Mouse (Mus musculus) adrenal gland, postnatal 4 days (tissue): ENCODE results near the gene Kmt5b. TPM values are rescaled to one million over a fixed set of nuclear protein-coding genes. Genes with fewer than 3 reads are reported as not detected.

Experiments used
- DNase-seq, 2 experiments: peaks; one replicate each; pipeline ENCODE4 v3.0.0; 2021 to 2022; ENCODE audit warnings: low spot score in 2 of 2, mixed read lengths in 2 of 2
- total RNA-seq, 2 experiments: library from RNA; stranded (reverse); gene quantifications; 2 replicates each; pipeline ENCODE4 v1.2.3; 2021

Kmt5b gene
- total RNA-seq, 2 experiments from 2014 or later, result 69.7 to 70.8 TPM

- peak; percentile 78 for DNase-seq
Measured at GRCm38 (mm10) chr19:3767781-3768696, 818 bp downstream of the Kmt5b start.

GRCm38 (mm10) chr19:3768697-3769383 lies 1.6 kb downstream of the Kmt5b start:
- peak; percentile 85 to 88 for DNase-seq

- DNase-seq, result no peak
Measured at GRCm38 (mm10) chr19:3769533-3769932, 2.3 kb downstream of the Kmt5b start.

DNA sequence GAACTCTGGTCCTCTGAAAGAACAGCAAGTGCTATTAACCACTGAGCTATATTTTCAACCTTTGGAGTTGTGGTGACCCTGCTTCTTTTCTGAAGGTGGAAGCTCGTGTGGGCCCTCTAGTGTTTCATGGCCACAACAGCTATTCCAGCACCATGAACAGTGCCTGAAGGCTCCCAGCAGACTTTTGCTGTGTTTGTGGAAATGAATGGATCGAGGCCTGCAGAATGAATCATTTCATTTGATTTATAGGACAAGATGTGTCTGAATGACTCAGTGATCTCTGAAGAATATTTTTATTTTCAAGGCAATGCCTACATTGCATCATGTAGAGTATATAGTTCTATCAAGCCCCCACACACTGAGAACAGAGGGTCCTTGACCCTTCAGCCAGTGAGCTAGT lies 6.9 kb downstream of the Kmt5b start:
- peak in 1 of 2 experiments; percentile 15 for DNase-seq

GRCm38 (mm10) chr19:3778713-3779112 lies 11.5 kb downstream of the Kmt5b start:
- DNase-seq, result no peak

- DNase-seq, result no peak
Measured at GRCm38 (mm10) chr19:3790077-3790476, 22.9 kb downstream of the Kmt5b start.

DNA sequence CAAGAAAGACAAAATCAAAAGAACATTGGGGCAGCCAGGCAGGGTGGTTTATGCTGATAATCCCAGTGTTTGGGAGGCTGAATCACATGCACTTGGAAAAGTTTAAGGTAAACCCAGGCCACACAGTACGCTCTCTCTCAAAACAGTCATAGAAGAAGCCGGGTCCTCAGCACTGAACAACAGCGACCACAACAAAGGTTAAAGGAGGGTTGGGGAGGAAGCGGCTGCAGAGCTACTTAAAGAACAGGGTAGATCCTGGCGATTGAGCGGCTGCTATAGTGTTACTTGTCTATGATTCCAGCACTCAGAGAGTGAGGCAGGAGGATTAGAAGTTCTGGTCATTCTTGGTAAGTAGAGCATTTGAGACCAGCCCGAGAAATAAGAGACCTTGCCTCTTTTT lies 38.3 kb downstream of the Kmt5b start:
- DNase-seq, result no peak

GRCm38 (mm10) chr19:3810536-3811233 lies 43.5 kb downstream of the Kmt5b start:
- DNase-seq, result no peak

DNA sequence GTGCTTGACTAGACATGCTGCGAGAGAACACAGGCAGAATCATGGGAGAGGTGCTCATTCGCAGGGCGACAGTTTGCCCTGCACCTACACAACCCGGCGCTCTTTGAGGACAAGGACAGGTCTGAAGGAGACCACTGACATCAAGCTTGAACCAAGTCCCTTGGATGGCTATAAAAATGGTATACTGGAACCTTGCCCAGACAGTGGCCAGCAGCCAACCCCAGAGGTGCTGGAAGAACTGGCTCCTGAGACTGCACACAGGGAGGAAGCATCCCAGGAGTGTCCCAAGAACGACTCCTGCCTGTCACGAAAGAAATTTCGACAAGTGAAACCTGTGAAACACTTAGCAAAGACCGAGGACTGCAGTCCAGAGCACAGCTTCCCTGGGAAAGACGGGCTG lies 47.2 kb downstream of the Kmt5b start:
- DNase-seq, result no peak

DNA sequence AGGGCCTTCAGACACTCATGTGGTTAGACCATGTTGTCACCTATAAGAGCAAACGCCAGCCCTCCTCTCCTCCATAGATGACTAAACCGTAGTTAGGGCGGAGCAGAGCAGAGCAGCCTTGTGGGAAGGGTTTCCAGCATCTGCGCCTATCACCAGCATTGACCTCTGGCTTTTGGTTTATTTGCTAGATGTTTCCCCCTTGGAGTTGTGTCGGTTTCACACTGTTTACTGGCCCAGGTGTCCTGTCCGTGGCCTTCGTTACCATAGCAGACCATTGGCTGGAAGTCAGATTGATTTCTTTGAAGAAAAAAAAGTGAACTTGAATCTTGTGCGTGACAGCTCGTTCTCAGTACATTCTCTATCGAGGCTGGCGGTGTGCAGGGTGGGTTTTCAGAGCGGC lies 48.6 kb downstream of the Kmt5b start:
- no peak for DNase-seq

DNA sequence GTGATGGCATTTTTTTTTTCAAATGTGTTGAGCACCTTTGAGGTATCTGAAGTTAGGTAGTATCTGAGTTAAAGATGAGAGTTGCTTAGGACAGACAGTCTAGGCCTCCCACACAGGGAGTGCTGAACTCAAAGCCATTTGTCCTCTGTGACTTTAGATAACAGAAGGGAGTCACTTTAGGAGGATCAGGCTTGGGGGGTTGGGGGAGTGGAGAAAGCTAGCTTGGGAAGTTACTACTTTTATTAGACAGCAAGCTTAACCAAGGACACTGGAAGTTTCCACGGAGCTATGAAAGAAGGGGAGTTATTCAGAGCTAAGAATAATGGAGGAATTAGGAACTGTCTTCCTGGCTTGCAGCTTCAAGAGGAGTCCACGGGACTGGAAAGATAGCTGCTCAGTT lies 51.9 kb downstream of the Kmt5b start:
- no peak for DNase-seq

- DNase-seq, result no peak
Measured at GRCm38 (mm10) chr19:3819899-3820444, 52.8 kb downstream of the Kmt5b start.

GRCm38 (mm10) chr19:3825044-3825443 lies 57.8 kb downstream of the Kmt5b start:
- DNase-seq, result no peak

GRCm38 (mm10) chr19:3829863-3830262 lies 62.6 kb downstream of the Kmt5b start:
- DNase-seq, result no peak

GRCm38 (mm10) chr19:3831716-3832115 lies 64.5 kb downstream of the Kmt5b start:
- DNase-seq, result no peak

- no peak for DNase-seq
Measured at GRCm38 (mm10) chr19:3832851-3833353, 65.7 kb downstream of the Kmt5b start.

DNA sequence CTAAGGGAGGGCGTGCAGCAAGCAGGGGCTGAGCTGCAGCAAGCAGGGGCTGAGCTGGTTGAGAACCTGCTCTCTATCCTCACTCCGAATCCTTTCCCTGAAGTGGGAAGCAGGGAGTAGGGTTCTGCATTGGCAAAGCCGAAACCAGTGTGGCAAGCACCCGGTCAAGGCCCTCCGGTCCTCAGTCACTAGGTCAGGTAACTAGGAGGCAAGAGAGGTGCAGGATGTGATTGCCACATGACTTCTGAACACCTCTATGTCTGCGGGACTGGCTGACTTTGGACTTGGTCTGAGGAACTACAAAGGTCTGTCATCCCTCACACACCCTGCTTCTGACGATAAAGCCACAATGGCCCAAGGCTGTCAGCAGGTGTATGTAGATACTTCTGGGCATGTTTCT lies 67.1 kb downstream of the Kmt5b start:
- DNase-seq, result no peak

DNA sequence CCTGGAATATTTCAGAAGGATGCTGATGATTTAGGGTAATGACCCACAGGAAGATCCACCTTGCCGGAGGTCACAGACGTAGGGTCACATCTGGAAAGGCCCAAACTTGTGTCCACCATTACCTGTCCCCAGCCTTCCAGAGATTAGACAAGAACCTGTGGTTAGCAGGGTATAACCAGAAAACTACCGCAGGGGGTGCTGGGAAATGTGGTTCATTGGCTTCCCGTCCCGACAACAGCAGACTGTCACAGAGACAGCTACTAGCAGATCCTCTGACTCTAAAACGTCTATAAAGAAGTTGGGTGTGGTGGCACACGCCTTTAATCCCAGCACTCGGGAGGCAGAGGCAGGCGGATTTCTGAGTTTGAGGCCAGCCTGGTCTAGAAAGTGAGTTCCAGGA lies 69.6 kb downstream of the Kmt5b start:
- no peak for DNase-seq

GRCm38 (mm10) chr19:3838931-3839330 lies 71.7 kb downstream of the Kmt5b start:
- DNase-seq, result no peak

DNA sequence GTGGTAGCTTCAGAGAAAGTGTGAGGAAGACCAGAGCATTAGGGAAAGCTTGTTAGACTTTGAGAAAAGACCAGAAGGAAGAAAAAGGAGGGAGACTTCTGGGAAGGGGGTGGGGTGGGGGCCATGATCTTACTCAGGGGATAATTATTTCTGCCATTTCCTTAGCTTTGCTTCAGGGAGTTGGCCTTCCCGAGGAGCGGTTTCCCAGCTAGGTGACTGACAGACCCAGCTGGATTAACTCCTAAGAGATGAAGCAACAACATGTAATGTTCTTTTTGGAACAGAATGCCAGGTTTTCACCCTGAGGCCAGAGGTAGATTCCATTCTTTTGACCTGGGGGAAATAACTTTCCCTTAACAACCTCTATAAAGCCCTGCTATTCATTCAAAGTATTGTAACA lies 72.5 kb downstream of the Kmt5b start:
- DNase-seq, result no peak

- no peak for DNase-seq
Measured at GRCm38 (mm10) chr19:3840214-3840651, 73.0 kb downstream of the Kmt5b start.
